Mouse (Mus musculus) kidney, postnatal 14 days (tissue): Measurements from ENCODE around the gene Slc9b1.

ENCODE experiments used
- DNase-seq: peaks from one replicate; pipeline ENCODE4 v3.0.0; 2022; ENCODE audit warnings: mixed read lengths

Slc9b1 gene

GRCm38 (mm10) chr3:135393186-135393585, 45.4 kb downstream of the Slc9b1 start:
- peak; percentile 36 for DNase-seq

DNA sequence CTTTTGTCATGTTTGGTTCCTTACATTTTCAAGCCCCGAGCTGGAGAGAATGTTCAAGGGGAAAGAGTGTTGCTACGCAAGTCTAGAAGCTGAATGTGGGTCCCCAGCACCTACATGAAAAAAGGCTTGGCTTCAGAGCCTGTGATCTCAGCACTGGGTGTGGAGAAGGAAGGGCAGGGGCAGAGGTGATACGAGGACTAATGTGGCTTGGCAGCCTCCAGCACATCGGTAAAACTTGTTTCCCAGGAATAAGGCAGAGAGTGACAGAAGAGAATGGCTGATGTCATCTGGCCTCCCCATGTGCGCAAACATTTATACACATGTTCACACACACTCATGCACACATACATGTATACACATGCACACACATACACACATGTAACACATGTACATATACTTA, 47.3 kb downstream of the Slc9b1 start:
- DNase-seq, result peak; percentile 14

DNA sequence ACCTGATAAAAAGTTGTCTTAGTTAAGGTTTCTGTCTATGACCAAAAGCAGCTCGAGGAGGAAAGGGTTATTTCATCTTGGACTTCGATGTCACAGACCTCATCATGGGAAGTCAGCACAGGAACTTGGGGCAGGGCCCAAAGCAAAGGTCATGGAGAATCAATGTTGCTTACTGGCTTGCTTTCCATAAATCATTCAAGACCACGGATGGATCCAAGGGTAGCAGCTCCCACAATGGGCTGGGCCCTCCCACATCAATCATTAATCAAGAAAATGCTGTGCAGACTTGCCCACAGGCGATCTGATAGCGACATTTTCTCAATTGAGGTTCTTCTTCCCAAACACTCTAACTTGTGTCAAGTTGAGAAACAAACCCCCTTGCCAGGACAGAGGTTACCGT, 48.3 kb downstream of the Slc9b1 start:
- DNase-seq, result peak; percentile 61

- no peak for DNase-seq
These were observed 49.3 kb downstream of the Slc9b1 start for GRCm38 (mm10) chr3:135397112-135397511.

- DNase-seq, result peak; percentile 89
These were observed 54.4 kb downstream of the Slc9b1 start for GRCm38 (mm10) chr3:135402201-135402658.

DNA sequence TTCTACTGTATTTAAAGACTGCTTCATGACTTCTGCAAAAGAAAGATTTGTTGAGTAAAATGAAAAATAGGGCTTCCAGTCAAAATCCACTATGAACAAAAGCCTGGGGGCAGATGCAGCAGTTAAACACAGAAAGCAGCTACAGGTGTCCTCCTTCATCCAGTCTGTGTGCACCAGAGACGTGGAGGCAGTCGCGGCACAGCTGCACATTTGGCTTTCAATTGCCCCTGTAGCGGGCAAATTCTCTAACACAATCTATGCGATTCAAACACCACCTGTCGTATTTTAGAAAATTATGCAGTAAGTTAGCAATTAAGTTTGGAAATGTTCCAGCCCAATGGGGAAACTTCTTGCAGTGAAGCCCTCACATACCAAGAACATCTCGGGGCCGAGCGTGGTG, 55.4 kb downstream of the Slc9b1 start:
- DNase-seq, result no peak

DNA sequence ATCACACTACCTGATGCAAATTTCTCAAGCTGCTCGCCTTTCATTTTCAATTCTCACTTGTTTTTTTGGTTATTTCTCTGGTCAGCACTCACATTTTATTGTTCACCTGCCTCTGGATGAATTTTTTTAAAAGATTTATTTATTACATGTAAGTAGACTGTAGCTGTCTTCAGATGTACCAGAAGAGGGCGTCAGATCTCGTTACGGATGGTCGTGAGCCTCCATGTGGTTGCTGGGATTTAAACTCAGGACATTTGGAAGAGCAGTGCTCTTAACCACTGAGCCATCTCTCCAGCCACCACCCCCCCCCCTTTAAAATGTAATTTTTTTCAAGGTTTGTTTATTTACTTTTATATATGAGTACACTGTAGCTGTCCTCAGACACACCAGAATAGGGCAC, 56.0 kb downstream of the Slc9b1 start:
- no peak for DNase-seq

DNA sequence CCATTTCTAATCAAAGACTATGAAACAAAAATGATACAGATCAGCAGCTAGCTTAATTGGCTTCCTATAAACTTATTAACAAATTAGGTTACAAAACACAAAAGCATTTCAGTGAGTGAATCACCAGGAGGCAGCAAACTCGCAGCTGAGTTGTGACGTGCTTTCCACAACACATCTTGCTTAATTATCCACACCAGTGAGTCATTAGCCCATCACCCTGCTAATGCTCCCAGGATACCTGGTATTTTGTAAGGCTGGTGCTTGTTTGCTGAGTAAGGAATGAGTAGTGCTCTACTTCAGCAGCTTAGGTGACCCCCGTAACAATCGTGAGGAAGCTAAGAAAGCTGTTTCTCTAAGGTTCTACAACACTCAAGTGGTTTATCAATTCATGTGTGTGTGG, 56.8 kb downstream of the Slc9b1 start:
- DNase-seq, result no peak

- DNase-seq, result no peak
These were observed 59.5 kb downstream of the Slc9b1 start for GRCm38 (mm10) chr3:135407351-135407750.

- DNase-seq, result no peak
These were observed 61.4 kb downstream of the Slc9b1 start for GRCm38 (mm10) chr3:135409219-135409618.

GRCm38 (mm10) chr3:135411056-135411455, 63.2 kb downstream of the Slc9b1 start:
- no peak for DNase-seq

DNA sequence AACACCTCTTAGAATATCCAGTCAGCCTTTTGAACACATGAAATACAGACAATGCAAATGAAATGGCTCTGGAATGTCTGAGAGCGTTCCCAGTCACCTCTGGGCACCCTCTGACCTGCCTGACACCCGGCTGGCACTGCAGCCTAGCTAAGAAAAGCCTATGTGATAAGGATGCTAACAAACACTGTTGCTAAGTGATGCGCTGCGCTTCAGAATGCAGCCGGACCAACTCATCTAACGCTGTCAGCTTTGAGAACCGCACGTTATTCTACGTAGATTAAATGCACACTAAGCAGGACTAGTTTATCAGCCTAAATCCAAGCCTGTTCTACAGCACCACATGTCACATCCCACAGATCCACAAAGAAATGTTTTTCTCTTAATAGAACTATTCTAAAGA, 64.0 kb downstream of the Slc9b1 start:
- DNase-seq, result no peak

- DNase-seq, result no peak
These were observed 69.4 kb downstream of the Slc9b1 start for GRCm38 (mm10) chr3:135417245-135417644.

DNA sequence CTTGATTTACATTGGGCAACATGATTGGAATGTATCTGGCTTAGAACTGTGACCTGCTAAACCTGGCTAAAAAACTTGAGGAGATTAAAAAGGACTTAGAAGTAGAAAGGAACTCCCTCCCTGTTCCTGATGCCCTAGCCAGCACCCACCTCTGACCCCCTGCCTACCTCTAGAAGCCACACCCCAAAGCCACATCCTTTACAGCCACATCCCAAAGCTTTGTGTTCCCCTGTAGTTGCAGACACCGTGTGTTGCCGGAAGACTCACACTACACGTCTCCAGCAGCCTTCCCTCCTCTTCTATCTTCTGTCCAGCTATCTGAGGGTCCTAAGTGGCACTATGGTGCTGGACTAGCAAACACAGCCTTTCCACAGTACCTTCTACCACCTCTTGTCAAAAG, 70.0 kb downstream of the Slc9b1 start:
- DNase-seq, result no peak

DNA sequence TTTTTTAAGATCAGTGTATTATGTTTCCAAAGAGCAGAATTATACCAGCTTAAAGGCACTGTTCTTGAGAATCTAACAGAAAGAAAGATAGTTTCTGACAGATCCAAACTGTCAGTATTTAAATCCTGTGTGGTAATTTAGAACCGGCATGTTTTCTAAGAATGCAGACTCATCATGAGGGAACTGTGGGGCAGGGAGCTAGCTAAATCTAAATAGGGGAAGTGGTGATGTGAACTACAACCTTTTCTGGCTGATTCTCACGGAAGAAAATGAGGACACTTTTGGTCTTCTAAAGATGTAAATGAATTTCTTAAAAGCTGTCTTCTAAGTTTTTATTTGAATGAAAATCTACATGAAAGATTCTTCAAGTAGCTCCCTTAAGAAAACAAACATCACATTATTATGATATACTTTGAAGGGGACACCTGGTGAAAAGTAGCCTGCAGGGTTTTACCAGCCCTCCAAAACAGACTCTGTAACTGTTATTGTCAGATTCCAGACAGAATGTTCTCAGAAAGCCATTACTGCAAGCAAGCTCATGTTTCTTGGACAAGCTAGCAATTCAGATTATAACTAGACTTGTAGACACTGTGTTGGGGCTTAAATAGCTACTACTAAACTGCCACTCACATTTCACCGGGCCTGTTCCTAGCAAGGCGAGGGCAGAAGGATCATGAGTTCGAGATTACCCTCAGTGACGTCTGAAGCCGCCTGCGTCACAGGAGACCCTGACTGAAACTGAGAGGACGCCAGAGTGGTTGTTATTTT, 72.9 kb downstream of the Slc9b1 start:
- no peak for DNase-seq

DNA sequence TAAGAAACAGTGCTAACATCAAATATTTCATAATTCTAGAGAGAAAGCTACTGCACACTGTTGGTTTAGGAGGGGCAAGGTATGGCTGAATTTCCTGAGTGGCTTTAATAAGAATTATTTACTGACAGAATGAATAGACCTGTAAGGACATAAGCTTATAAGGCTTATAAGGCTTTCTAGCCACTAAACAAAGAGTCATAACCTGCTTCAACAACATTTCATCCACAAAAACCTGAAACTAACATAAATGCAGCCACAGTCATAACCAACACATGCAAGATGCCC, 73.4 kb downstream of the Slc9b1 start:
- no peak for DNase-seq

DNA sequence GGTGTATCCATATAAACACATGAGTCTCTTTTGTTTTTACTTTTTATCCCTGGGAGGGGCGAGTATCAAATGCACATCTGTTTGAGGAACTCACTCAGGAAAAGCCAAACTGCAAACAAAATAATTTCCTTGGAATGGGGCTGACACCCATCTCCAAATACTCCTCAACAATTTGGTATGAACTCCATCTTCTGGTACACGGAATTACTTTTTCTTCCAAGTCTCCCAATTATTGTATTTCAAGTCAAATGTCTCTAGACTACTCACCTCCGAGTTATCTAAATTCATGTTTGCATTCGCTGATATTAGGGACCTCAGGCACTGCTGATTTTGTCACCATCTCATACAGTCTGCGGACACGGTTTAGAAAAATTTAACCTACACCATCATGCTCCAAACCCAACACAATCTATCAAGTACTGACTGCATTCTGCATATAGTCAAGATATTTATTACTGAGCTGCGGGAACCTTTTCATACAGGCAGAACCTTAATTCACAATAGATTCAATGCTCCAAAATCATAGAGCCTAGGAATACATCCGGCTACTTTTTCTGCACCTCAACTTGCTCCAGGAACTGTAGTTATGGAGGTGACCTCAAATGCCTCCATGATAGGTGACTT, 74.5 kb downstream of the Slc9b1 start:
- DNase-seq, result no peak

GRCm38 (mm10) chr3:135422856-135423607, 75.2 kb downstream of the Slc9b1 start:
- peak; percentile 92 for DNase-seq

GRCm38 (mm10) chr3:135423608-135424212, 75.9 kb downstream of the Slc9b1 start, which contains the start of gene Cisd2:
Gene Cisd2 (minus strand): TSS chr3:135423925.
- DNase-seq, result peak; percentile 45

DNA sequence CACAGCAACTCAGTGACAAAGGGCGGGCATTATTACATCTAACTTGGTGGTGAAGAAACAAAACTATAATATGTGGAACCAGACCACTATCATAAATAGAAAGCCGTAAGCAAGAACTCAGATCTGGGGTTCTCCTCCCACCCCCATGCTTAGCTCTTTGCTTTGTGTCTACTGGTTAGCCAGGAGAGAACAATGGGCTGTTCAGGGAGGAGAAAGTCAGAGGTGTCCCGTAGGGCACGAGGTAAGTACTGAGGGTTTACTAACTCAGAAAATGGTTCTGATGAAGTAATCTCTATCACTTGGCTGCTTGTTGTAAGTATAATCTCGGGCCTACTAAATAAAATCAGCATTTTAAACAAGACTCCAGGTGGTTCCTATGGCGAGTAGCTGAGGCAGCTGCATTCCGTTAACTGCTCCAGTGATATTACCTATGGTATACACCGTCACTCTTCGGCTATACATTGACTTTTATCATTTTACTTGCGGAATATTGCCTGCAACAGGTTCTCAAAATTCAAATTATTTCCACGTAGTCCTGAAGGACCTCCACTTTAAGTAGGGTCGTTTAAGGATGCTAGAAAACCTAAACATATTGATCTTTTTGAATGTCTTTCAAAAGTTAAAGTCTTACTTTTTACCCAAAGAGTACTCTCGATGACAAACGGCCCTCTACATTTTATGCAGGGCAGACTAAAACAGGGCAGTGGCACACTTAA, 89.2 kb downstream of the Slc9b1 start:
- no peak for DNase-seq

DNA sequence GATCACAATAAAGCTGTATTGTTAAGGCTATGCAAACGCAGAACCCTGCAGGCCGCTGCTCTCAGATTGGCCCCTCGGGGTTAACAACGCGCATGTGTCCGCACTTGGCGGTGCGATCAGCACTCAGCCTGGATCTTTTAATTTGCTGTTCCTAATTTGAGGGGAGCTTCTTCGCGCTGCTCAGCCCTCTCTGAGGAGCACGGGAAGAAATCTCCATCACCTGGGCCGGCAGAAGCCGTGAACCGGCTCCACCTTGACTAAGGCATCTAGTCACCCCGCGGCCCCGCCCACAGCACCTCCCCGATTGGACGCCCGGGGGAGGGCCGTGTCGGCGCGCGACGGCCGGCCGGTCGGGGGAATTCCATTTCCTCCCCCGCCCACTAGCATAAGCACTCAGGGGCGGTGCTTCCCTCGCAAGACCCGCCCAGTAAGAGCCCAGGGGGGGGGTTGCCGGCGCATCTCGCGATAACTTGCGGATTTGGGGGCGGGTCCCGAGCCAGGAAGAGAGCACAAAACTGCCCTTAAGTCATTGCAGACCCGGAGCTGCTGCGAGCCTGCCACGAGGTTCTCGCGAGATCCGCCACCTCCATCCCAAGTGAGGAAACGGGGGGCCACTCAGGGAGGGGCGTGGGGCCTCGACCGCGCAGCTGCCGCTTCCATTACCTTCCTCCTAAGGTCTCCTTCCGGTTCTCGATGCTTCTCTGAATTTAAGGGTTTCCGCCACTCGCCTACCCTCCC, 90.1 kb downstream of the Slc9b1 start, which contains the start of gene Ube2d3:
Gene Ube2d3, plus strand, starts transcription at position 392 of the 738 bp plus-strand sequence.
- peak; percentile 99 for DNase-seq

GRCm38 (mm10) chr3:135438531-135438912, 90.7 kb downstream of the Slc9b1 start:
- peak; percentile 95 for DNase-seq
